Mouse (Mus musculus): ENCODE measurements at regions not wholly inside any gene's neighbourhood (a gene's known extent, or its start where the extent isn't known, plus 50 kb on each side); places are given as distances from the start of the nearest gene placed in this dataset.
A peak's percentile ranks its signal among the peaks of the same experiment; 100 is the strongest.
"Not testable (repeated sequence)": the region's sequence is repeated elsewhere in the genome, so short reads cannot be mapped to it uniquely, and the experiment has no call there.

GRCm38 (mm10) chr13:60470426-60471398 is 131.0 kb upstream of the Dapk1 start:
- no peak for DNase-seq (ENCODE audit: low read depth)

GRCm38 (mm10) chr13:60471602-60472001 is 130.1 kb upstream of the Dapk1 start:
- DNase-seq (ENCODE audit: low read depth) = no peak

- no peak for DNase-seq (ENCODE audit: low read depth)
These were observed 125.4 kb upstream of the Dapk1 start for GRCm38 (mm10) chr13:60476366-60476765.

- DNase-seq (ENCODE audit: low read depth) = no peak
These were observed 123.4 kb upstream of the Dapk1 start for GRCm38 (mm10) chr13:60478301-60478700.

GRCm38 (mm10) chr13:60479043-60479861 is 122.5 kb upstream of the Dapk1 start:
- peak; percentile 78 for DNase-seq (ENCODE audit: low read depth)

- peak; percentile 36 for DNase-seq (ENCODE audit: low read depth)
These were observed 121.7 kb upstream of the Dapk1 start for GRCm38 (mm10) chr13:60479862-60480730.

- DNase-seq (ENCODE audit: low read depth) = no peak
These were observed 120.9 kb upstream of the Dapk1 start for GRCm38 (mm10) chr13:60480731-60481431.

- not testable (repeated sequence) for DNase-seq (ENCODE audit: low read depth)
These were observed 120.3 kb upstream of the Dapk1 start for GRCm38 (mm10) chr13:60481451-60481850.

- no peak for DNase-seq (ENCODE audit: low read depth)
These were observed 119.8 kb upstream of the Dapk1 start for GRCm38 (mm10) chr13:60481946-60482345.

- DNase-seq (ENCODE audit: low read depth) = peak; percentile 50
These were observed 115.6 kb upstream of the Dapk1 start for GRCm38 (mm10) chr13:60486105-60486504.

GRCm38 (mm10) chr13:60486871-60487270 is 114.9 kb upstream of the Dapk1 start:
- DNase-seq (ENCODE audit: low read depth) = no peak

- peak; percentile 68 for DNase-seq (ENCODE audit: low read depth)
These were observed 113.4 kb upstream of the Dapk1 start for GRCm38 (mm10) chr13:60488131-60488883.

- no peak for DNase-seq (ENCODE audit: low read depth)
These were observed 112.9 kb upstream of the Dapk1 start for GRCm38 (mm10) chr13:60488884-60489265.

- DNase-seq (ENCODE audit: low read depth) = no peak
These were observed 109.7 kb upstream of the Dapk1 start for GRCm38 (mm10) chr13:60491948-60492464.

GRCm38 (mm10) chr13:60493836-60494235 is 107.9 kb upstream of the Dapk1 start:
- DNase-seq (ENCODE audit: low read depth) = no peak

- DNase-seq (ENCODE audit: low read depth) = no peak
These were observed 103.9 kb upstream of the Dapk1 start for GRCm38 (mm10) chr13:60497714-60498400.

GRCm38 (mm10) chr13:60504196-60504595 is 97.6 kb upstream of the Dapk1 start:
- DNase-seq (ENCODE audit: low read depth) = no peak

GRCm38 (mm10) chr13:60507611-60508010 is 94.1 kb upstream of the Dapk1 start:
- no peak for DNase-seq (ENCODE audit: low read depth)

- peak; percentile 78 for DNase-seq (ENCODE audit: low read depth)
These were observed 93.7 kb upstream of the Dapk1 start for GRCm38 (mm10) chr13:60508054-60508453.

GRCm38 (mm10) chr13:60508856-60509255 is 92.9 kb upstream of the Dapk1 start:
- DNase-seq (ENCODE audit: low read depth) = peak; percentile 27

Data from NIH3T3 (cell line).